ENCODE assay signal across 7 mouse cellular contexts in the genomic region with DNA sequence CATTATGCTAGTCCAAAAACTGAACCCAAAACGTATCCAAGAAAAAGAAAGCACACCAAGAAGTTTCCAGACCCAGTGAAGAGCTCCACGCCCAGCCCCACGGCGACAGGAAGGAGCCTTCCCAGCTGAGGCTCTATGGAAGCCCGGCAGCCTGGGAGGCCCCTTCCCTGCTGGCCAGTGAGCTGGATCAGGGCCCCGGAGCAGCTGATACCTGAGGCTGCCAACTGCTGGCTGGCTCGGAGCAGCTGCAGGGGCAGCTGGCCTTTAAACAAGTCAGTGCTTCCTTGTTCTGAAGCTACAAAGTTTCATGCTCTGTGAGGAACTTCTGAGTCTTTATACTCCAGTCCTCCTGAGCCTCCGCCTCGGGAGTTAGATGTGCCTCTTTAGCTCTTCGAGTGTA. TPM values are rescaled to one million over a fixed set of nuclear protein-coding genes. Genes with fewer than 3 reads are reported as not detected.
A peak's percentile ranks its signal among the peaks of the same experiment; 100 is the strongest.
DNase-seq lines count a peak whose midpoint lies in the region; ATAC-seq and TF ChIP-seq lines count a peak whose summit lies in the region.

No protein-coding gene starts in this region.

- no peak overlapping the region for H3K9ac ChIP-seq in midbrain, embryonic 11.5 days (ENCODE audit: low read length)
- no peak overlapping the region for H3K9ac ChIP-seq in midbrain, embryonic 16.5 days (ENCODE audit: low read depth, low read length)
- H3K9ac ChIP-seq in heart, postnatal 0 days (replicated peaks; ENCODE audit: low read depth, low read length) = no peak overlapping the region

- no peak for TF ChIP-seq EP300 in heart, postnatal 0 days (IDR thresholded peaks at IDR 0.05; ENCODE audit: low read depth)

- 0 out of 2 replicates have a peak, but pooled peaks have one; percentile 48 for ATAC-seq in midbrain, embryonic 11.5 days (ENCODE audit: low FRiP score)
- ATAC-seq in midbrain, embryonic 16.5 days = no peak
- ATAC-seq in heart, postnatal 0 days (ENCODE audit: insufficient read depth, low read depth) = peak; percentile 86
- ATAC-seq in megakaryocyte progenitor cell, adult 5-6 weeks (replicated peaks; ENCODE audit: poor library complexity) = no peak

- TF ChIP-seq CTCF in heart, postnatal 0 days (IDR thresholded peaks at IDR 0.05; ENCODE audit: low read depth) = no peak

- no peaks in the 10 kb centered on the region for H3K9me3 ChIP-seq in midbrain, embryonic 11.5 days (ENCODE audit: control insufficient read depth, low read length)
- H3K9me3 ChIP-seq in midbrain, embryonic 16.5 days (replicated peaks; ENCODE audit: control insufficient read depth, low read length, poor library complexity, severe bottlenecking) = no peaks in the 10 kb centered on the region
- H3K9me3 ChIP-seq in heart, postnatal 0 days (replicated peaks; ENCODE audit: control insufficient read depth, low read length) = no peaks in the 10 kb centered on the region

- H3K27me3 ChIP-seq in midbrain, embryonic 11.5 days (ENCODE audit: control insufficient read depth, insufficient read depth, low read length) = no peaks in the 10 kb centered on the region
- H3K27me3 ChIP-seq in midbrain, embryonic 16.5 days (ENCODE audit: control insufficient read depth, insufficient read depth, low read depth, low read length) = no peaks in the 10 kb centered on the region
- H3K27me3 ChIP-seq in heart, postnatal 0 days (ENCODE audit: control insufficient read depth, insufficient read depth, low read length) = no peaks in the 10 kb centered on the region

- peaks cover 9% of the 10 kb centered on the region for H3K36me3 ChIP-seq in midbrain, embryonic 11.5 days (ENCODE audit: control insufficient read depth, insufficient read depth, low read length)
- H3K36me3 ChIP-seq in midbrain, embryonic 16.5 days (ENCODE audit: control insufficient read depth, insufficient read depth, low read length) = no peaks in the 10 kb centered on the region; the same call in 1 of the 2 replicates
- peaks cover 14% of the 10 kb centered on the region for H3K36me3 ChIP-seq in heart, postnatal 0 days (replicated peaks; ENCODE audit: control insufficient read depth, insufficient read depth, low read length)

- no peak overlapping the region for H3K4me2 ChIP-seq in midbrain, embryonic 11.5 days
- H3K4me2 ChIP-seq in midbrain, embryonic 16.5 days (ENCODE audit: low read length) = no peak overlapping the region
- H3K4me2 ChIP-seq in heart, postnatal 0 days (ENCODE audit: low read depth, low read length) = peak overlapping the region; percentile 7; the same call in 1 of the 2 replicates

- peaks cover 3% of the 10 kb centered on the region; the same call in 1 of the 2 replicates for H3K4me1 ChIP-seq in midbrain, embryonic 11.5 days (ENCODE audit: control insufficient read depth, insufficient read depth, low read length)
- peaks cover 3% of the 10 kb centered on the region; the same call in 1 of the 2 replicates for H3K4me1 ChIP-seq in midbrain, embryonic 16.5 days (ENCODE audit: control insufficient read depth, insufficient read depth, low read length)
- peaks cover 13% of the 10 kb centered on the region for H3K4me1 ChIP-seq in heart, postnatal 0 days (ENCODE audit: control insufficient read depth, insufficient read depth)

- no peak overlapping the region for H3K4me3 ChIP-seq in midbrain, embryonic 11.5 days (ENCODE audit: low read depth, low read length)
- no peak overlapping the region for H3K4me3 ChIP-seq in midbrain, embryonic 16.5 days (ENCODE audit: low read depth, low read length)
- no peak overlapping the region for H3K4me3 ChIP-seq in heart, postnatal 0 days (ENCODE audit: low read depth, low read length)

- 79% methylated on average over 10 of the region's 10 CpGs for WGBS in midbrain, embryonic 11.5 days
- 63% methylated on average over 10 of the region's 10 CpGs for WGBS in midbrain, embryonic 16.5 days
- WGBS in heart, postnatal 0 days = 38% methylated on average over 10 of the region's 10 CpGs

- DNase-seq in midbrain, embryonic 11.5 days (ENCODE audit: low spot score, missing footprints) = no peak
- DNase-seq in fibroblast of lung, adult 2 months (ENCODE audit: low read depth) = peak; percentile 73
- DNase-seq in heart, postnatal 0 days (ENCODE audit: low spot score) = peak; percentile 73
- peak; percentile 33 to 65 for DNase-seq in layer of hippocampus, postnatal 36 days
- DNase-seq in right cerebral cortex, postnatal 14 days = peak; percentile 40

- no peak overlapping the region for H3K27ac ChIP-seq in midbrain, embryonic 11.5 days (ENCODE audit: low read depth, low read length)
- H3K27ac ChIP-seq in midbrain, embryonic 16.5 days (ENCODE audit: low read length) = no peak overlapping the region
- peak overlapping the region; percentile 63 for H3K27ac ChIP-seq in heart, postnatal 0 days (ENCODE audit: low read depth)

RNA-seq across cellular contexts. Expression of a gene that starts 38.4 kb away (rescaled TPM):
- polyA plus RNA-seq in midbrain, embryonic 11.5 days (2014; fragmentation: Nextera tagmentation; extraction: Ambion mirVana) = 109 TPM in 2 replicates
- 120 and 142 TPM in 2 replicates for polyA plus RNA-seq in midbrain, embryonic 16.5 days (2015; fragmentation: Nextera tagmentation; extraction: Ambion mirVana)
- total RNA-seq in heart, postnatal 0 days (2014; rRNA removed; ENCODE audit: low replicate concordance) = 52.4 and 57.8 TPM in 2 replicates
- 43.6 and 56.7 TPM in 2 replicates for polyA plus RNA-seq in heart, postnatal 0 days (2015; fragmentation: Nextera tagmentation; extraction: Ambion mirVana)
- 10 to 100 TPM; 78.3 to 79.3 TPM for total RNA-seq in layer of hippocampus, postnatal 36 days (2021)
- 94.0 and 107 TPM in 2 replicates for total RNA-seq in megakaryocyte progenitor cell, adult 5-6 weeks (2015)
- 53.2 and 63.8 TPM in 2 replicates for total RNA-seq in megakaryocyte progenitor cell, adult 5-6 weeks (2017)

Comparison
In these comparisons a context has a peak if more than half of its experiments do, and no peak if none do; other contexts are left out.
1. ATAC-seq: peak in midbrain, embryonic 11.5 days (single experiment) and heart, postnatal 0 days (single experiment); none in midbrain, embryonic 16.5 days (single experiment) and megakaryocyte progenitor cell, adult 5-6 weeks (single experiment).